Mouse (Mus musculus): Measurements from ENCODE around the gene Rhox4d.
"Not testable (repeated sequence)": the region's sequence is repeated elsewhere in the genome, so short reads cannot be mapped to it uniquely, and the experiment has no call there.

The Rhox4d gene

DNA sequence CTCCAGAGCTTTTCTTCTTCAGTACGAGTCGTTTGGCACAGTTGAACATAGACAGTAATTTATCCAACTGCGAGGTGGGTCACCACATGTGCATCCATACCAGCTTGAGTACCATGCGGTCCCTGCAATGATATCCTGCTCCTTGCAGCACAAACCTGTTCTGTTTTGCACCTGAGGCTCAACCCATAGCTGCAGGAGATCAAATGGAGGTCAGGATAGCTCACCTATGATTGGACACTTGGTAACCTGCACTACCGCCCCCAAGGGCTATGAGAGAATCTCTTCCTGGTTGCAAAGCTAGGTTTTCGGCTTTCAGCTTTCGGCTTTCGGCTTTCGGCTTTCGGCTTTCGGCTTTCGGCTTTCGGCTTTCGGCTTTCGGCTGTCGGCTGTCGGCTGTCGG, at the start of gene Rhox4d:
TSS of gene Rhox4d (plus strand) at position 301 of the 400 bp plus-strand sequence.
- not testable (repeated sequence) for DNase-seq

DNA sequence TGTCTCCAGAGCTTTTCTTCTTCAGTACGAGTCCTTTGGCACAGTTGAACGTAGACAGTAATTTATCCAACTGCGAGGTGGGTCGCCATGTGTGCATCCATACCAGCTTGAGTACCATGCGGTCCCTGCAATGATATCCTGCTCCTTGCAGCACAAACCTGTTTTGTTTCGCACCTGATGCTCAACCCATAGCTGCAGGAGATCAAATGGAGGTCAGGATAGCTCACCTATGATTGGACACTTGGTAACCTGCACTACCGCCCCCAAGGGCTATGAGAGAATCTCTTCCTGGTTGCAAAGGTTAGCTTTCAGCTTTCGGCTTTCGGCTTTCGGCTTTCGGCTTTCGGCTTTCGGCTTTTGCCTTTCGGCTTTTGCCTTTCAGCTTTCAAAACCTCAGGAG, 34.1 kb upstream of the Rhox4d start, which contains the start of gene Rhox4c:
TSS of gene Rhox4c (plus strand) at position 301 of the 400 bp plus-strand sequence.
- DNase-seq = not testable (repeated sequence)

DNA sequence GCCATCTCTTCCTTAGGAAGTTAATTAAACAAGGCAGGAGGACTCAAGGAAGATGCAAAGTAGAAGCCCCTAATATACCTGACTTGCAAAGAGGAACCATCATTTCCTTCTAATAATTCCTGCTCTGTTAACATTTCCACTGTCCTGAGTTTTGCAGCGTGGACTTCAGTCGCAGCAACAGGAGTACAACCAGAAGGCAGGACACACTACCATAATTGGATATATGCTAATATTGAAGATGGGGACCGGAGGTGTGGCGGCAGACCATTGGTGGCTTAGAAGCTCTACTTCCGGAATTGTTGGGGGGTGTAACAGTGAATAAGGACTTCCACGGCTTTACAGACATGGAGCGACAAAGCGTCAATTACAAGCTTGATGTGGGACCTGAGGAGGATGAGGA, 16.0 kb downstream of the Rhox4d start, which contains the start of gene Rhox2e:
TSS of gene Rhox2e (plus strand) at position 301 of the 400 bp plus-strand sequence.
- not testable (repeated sequence) for DNase-seq

DNA sequence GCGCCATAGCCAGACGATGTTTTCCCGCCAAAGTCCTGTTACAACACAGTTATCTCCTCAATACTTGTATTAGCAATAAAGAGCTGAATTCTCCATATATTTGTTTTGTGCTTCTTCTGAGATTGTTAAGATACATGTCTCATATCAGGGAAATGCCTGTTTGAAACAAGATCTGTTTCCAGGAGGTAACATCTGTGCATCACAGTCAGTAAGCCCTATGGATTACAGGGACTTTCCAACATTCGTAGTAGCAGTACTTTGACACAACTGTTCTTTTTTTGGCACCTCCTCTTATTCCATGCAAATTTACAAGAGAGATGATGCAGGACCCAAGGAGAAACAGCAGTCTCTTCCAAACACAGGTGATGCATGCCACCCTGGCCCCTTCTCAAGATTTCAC, 27.6 kb downstream of the Rhox4d start, which contains the start of gene Rhox3e:
TSS of gene Rhox3e (plus strand) at position 301 of the 400 bp plus-strand sequence.
- DNase-seq = not testable (repeated sequence)

DNA sequence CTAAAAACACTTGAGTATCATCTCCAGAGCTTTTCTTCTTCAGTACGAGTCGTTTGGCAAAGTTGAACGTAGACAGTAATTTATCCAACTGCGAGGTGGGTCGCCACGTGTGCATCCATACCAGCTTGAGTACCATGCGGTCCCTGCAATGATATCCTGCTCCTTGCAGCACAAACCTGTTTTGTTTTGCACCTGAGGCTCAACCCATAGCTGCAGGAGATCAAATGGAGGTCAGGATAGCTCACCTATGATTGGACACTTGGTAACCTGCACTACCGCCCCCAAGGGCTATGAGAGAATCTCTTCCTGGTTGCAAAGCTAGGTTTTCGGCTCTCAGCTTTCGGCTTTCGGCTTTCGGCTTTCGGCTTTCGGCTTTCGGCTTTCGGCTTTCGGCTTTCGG, 43.0 kb downstream of the Rhox4d start, which contains the start of gene Rhox4e:
TSS of gene Rhox4e (plus strand) at position 301 of the 400 bp plus-strand sequence.
- not testable (repeated sequence) for DNase-seq
